In the genomic region with DNA sequence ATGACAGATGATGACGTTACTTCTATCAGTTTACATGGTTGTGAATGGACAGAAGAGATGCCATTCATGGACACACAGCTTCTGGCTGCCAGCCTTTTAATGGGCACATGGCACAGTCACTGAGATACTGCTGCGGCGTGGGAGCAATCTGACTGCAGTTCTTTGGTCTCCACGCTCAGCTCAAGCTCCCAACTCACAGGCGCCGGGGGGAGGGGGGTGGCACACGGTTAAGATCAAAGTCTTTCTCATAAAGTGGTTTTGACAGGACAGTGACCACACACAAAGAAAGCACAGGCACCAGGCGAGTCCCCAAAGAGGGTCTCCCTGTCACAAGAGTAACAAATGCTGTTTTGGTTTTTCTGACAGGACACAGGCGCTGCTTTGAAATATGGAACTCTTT, we compare ENCODE assay signal across 12 mouse cellular contexts.
DNase-seq lines count a peak whose midpoint lies in the region; ATAC-seq lines count a peak whose summit lies in the region.
"Had no signal": no experiment of that assay in that cellular context is flagged by ENCODE, and none has a peak within 500 bp of the region (broad histone marks: within the 10 kb centered on the region; RNA-seq: fewer than 3 reads in every experiment).

No protein-coding gene starts in this region.

- H3K4me1 ChIP-seq in forebrain, embryonic 11.5 days (replicated peaks; ENCODE audit: control insufficient read depth, insufficient read depth, low read length) = no peaks in the 10 kb centered on the region
- H3K4me1 ChIP-seq in forebrain, embryonic 10.5 days = peaks cover 32% of the 10 kb centered on the region
- H3K4me1 ChIP-seq: megakaryocyte, embryonic 14.5 days had no signal

- no peaks in the 10 kb centered on the region for H3K27me3 ChIP-seq in forebrain, embryonic 11.5 days (ENCODE audit: control insufficient read depth, insufficient read depth, low read length)
- no peaks in the 10 kb centered on the region for H3K27me3 ChIP-seq in forebrain, embryonic 10.5 days (ENCODE audit: poor library complexity, severe bottlenecking)
- H3K27me3 ChIP-seq: megakaryocyte, embryonic 14.5 days; neural tube, embryonic 13.5 days had no signal

- 55% methylated on average over 9 of the region's 9 CpGs for WGBS in forebrain, embryonic 11.5 days
- 70% methylated on average over 9 of the region's 9 CpGs for WGBS in forebrain, embryonic 10.5 days

- ATAC-seq in forebrain, embryonic 11.5 days (replicated peaks; ENCODE audit: low FRiP score) = no peak

- intact Hi-C loops in left cerebral cortex, postnatal 4 days (cut with DNase I) = loop anchor here (10.0 kb wide), 2 partner anchors 642 to 822 kb away; partner anchors contain the start of gene Alk
- intact Hi-C loops in gastrocnemius, postnatal 14 days (cut with DNase I; ENCODE audit: low total_unique reads) = loop anchor here (10.0 kb wide), 3 partner anchors 552 to 822 kb away; no protein-coding TSS in a partner anchor

- no peak overlapping the region for H3K27ac ChIP-seq in forebrain, embryonic 11.5 days (ENCODE audit: low read depth, low read length)
- no peak overlapping the region for H3K27ac ChIP-seq in forebrain, embryonic 10.5 days
- H3K27ac ChIP-seq: neural tube, embryonic 13.5 days had no signal

- no peak overlapping the region for H3K4me3 ChIP-seq in forebrain, embryonic 11.5 days (ENCODE audit: low read depth, low read length)
- no peak overlapping the region for H3K4me3 ChIP-seq in forebrain, embryonic 10.5 days
- H3K4me3 ChIP-seq: megakaryocyte, embryonic 14.5 days; neural tube, embryonic 13.5 days had no signal

- no peaks in the 10 kb centered on the region for H3K36me3 ChIP-seq in forebrain, embryonic 11.5 days (ENCODE audit: control insufficient read depth, insufficient read depth, low read length)
- H3K36me3 ChIP-seq in forebrain, embryonic 10.5 days (replicated peaks) = no peaks in the 10 kb centered on the region
- H3K36me3 ChIP-seq: neural tube, embryonic 13.5 days had no signal

- H3K9ac ChIP-seq in forebrain, embryonic 11.5 days (ENCODE audit: low read length) = no peak overlapping the region
- H3K9ac ChIP-seq: neural tube, embryonic 13.5 days had no signal

- H3K9me3 ChIP-seq in forebrain, embryonic 11.5 days (ENCODE audit: control insufficient read depth, low read length) = no peaks in the 10 kb centered on the region
- H3K9me3 ChIP-seq in forebrain, embryonic 10.5 days = no peaks in the 10 kb centered on the region
- H3K9me3 ChIP-seq: neural tube, embryonic 13.5 days had no signal

- DNase-seq in forebrain, embryonic 11.5 days (ENCODE audit: low spot score) = peak; percentile 40
- DNase-seq in forebrain, embryonic 10.5 days (ENCODE audit: extremely low spot score, low spot score) = no peak
- DNase-seq in right cerebral cortex, adult 18-20 months = peak; percentile 34
- DNase-seq in right cerebral cortex, postnatal 25 days = no peak
- DNase-seq in left cerebral cortex, postnatal 4 days = peak; percentile 52
- peak; percentile 20 to 30 for DNase-seq in right cerebral cortex, postnatal 36 days (ENCODE audit: low spot score in 2 of 2)
- no peak for DNase-seq in gastrocnemius, postnatal 14 days
- no peak for DNase-seq in lung, postnatal 25 days (ENCODE audit: low spot score)
- DNase-seq: B cell, adult 2 months; kidney, adult 11 months had no signal

- no peak overlapping the region for H3K4me2 ChIP-seq in forebrain, embryonic 11.5 days (ENCODE audit: low read depth, low read length, severe bottlenecking)
- H3K4me2 ChIP-seq: neural tube, embryonic 13.5 days had no signal

Comparison
In these comparisons a context has a peak if more than half of its experiments do, and no peak if none do; other contexts are left out.
1. DNase-seq: peak in forebrain, embryonic 11.5 days (single experiment), right cerebral cortex, adult 18-20 months (single experiment), left cerebral cortex, postnatal 4 days (single experiment) and right cerebral cortex, postnatal 36 days (2 of 2); none in forebrain, embryonic 10.5 days (single experiment), right cerebral cortex, postnatal 25 days (single experiment), gastrocnemius, postnatal 14 days (single experiment) and lung, postnatal 25 days (single experiment).